Mouse (Mus musculus) CH12.LX (cell line): Measurements from ENCODE around the gene Sart3. TPM values are rescaled to one million over a fixed set of nuclear protein-coding genes. Genes with fewer than 3 reads are reported as not detected.

Experiments used
- DNase-seq: peaks from one replicate; pipeline ENCODE4 v3.0.0-alpha.2; 2013; ENCODE audit errors: extremely low read depth
- H3K27ac ChIP-seq: 2 replicates; pipeline ENCODE4 v1.5.1; 2012; ENCODE audit warnings: low read depth, mild to moderate bottlenecking, control low read depth, moderate library complexity; ENCODE audit not compliant: insufficient read depth
- H3K27me3 ChIP-seq: replicated peaks from 2 replicates; pipeline ENCODE3; 2012; ENCODE audit warnings: inconsistent platforms
- H3K36me3 ChIP-seq, 2 experiments: replicated peaks in 1 of 2; 2 replicates each; pipeline versions ENCODE3 to v1.6.1; 2012; ENCODE audit warnings: inconsistent platforms in 1 of 2, low read length in 1 of 2, mild to moderate bottlenecking in 1 of 2, mixed read lengths in 1 of 2, moderate library complexity in 1 of 2; ENCODE audit not compliant: control insufficient read depth in 1 of 2, insufficient read depth in 1 of 2
- H3K4me1 ChIP-seq, 2 experiments: 2 replicates each; pipeline ENCODE4 v1.6.1; 2012; ENCODE audit warnings: inconsistent platforms in 1 of 2, moderate library complexity in 1 of 2; ENCODE audit not compliant: insufficient read depth in 2 of 2, control insufficient read depth in 1 of 2
- H3K4me2 ChIP-seq: 2 replicates; pipeline ENCODE4 v1.6.1; 2012; ENCODE audit warnings: low read depth, mild to moderate bottlenecking, control low read depth; ENCODE audit not compliant: poor library complexity, insufficient read depth, severe bottlenecking
- H3K4me3 ChIP-seq, 3 experiments: fragments of 150-350 bp in 1 of 3; sonication (generic) in 1 of 3; replicated peaks in 1 of 3; 2 replicates each; pipeline versions ENCODE3 to v1.5.1; 2011 to 2012; ENCODE audit warnings: low read depth in 2 of 3, low read length in 2 of 3, mild to moderate bottlenecking in 2 of 3, moderate library complexity in 2 of 3, control low read depth in 1 of 3, improper control_type of control experiment in 1 of 3, inconsistent platforms in 1 of 3, mixed read lengths in 1 of 3; ENCODE audit not compliant: poor library complexity in 1 of 3
- H3K79me2 ChIP-seq: replicated peaks from 2 replicates; pipeline ENCODE4 v1.6.1; 2012; ENCODE audit warnings: mild to moderate bottlenecking, moderate library complexity; ENCODE audit not compliant: control insufficient read depth, poor library complexity, insufficient read depth, severe bottlenecking; ENCODE audit errors: extremely low read depth
- H3K9ac ChIP-seq: 2 replicates; pipeline ENCODE4 v1.6.1; 2012; ENCODE audit warnings: low read depth, mild to moderate bottlenecking, control low read depth, moderate library complexity; ENCODE audit not compliant: insufficient read depth
- H3K9me3 ChIP-seq: replicated peaks from 2 replicates; pipeline ENCODE3; 2012; ENCODE audit warnings: low read length, inconsistent platforms, mixed read lengths
- BHLHE40 ChIP-seq: IDR thresholded peaks from 2 replicates; pipeline ENCODE4 v1.6.1; 2011; ENCODE audit warnings: mild to moderate bottlenecking, low read depth, low read length, improper control_type of control experiment
- CHD1 ChIP-seq: IDR thresholded peaks from 2 replicates; pipeline ENCODE4 v1.6.1; 2012; ENCODE audit warnings: low read depth, low read length, improper control_type of control experiment, inconsistent platforms
- CHD2 ChIP-seq: IDR thresholded peaks from 2 replicates; pipeline ENCODE4 v1.6.1; 2011; ENCODE audit warnings: low read length, improper control_type of control experiment
- CTCF ChIP-seq, 2 experiments: IDR thresholded peaks in 1 of 2; conservative IDR thresholded peaks in 1 of 2; 2 replicates each; pipeline ENCODE4 v1.5.1; 2011 to 2012; ENCODE audit warnings: low read depth in 2 of 2, low read length in 2 of 2, improper control_type of control experiment in 1 of 2, inconsistent platforms in 1 of 2, mild to moderate bottlenecking in 1 of 2, moderate library complexity in 1 of 2
- HCFC1 ChIP-seq: IDR thresholded peaks from 2 replicates; pipeline ENCODE4 v1.6.1; 2012; ENCODE audit warnings: low read depth, mild to moderate bottlenecking, inconsistent platforms, low read length, improper control_type of control experiment
- JUND ChIP-seq: conservative IDR thresholded peaks from 2 replicates; pipeline ENCODE4 v1.6.1; 2011; ENCODE audit warnings: low read depth, low read length, improper control_type of control experiment
- KAT2A ChIP-seq: IDR thresholded peaks from 2 replicates; pipeline ENCODE4 v1.6.1; 2012; ENCODE audit warnings: low read length, improper control_type of control experiment, inconsistent platforms; ENCODE audit not compliant: insufficient replicate concordance
- MAFK ChIP-seq: IDR thresholded peaks from 2 replicates; pipeline ENCODE4 v1.6.1; 2011; ENCODE audit warnings: low read length, improper control_type of control experiment; ENCODE audit not compliant: insufficient replicate concordance
- MAZ ChIP-seq: IDR thresholded peaks from 2 replicates; pipeline ENCODE4 v1.6.1; 2012; ENCODE audit warnings: low read depth, mild to moderate bottlenecking, inconsistent platforms, low read length, improper control_type of control experiment, moderate library complexity
- MEF2A ChIP-seq: IDR thresholded peaks from 2 replicates; pipeline ENCODE4 v1.6.1; 2014; ENCODE audit warnings: low read depth, mild to moderate bottlenecking, inconsistent platforms, low read length, improper control_type of control experiment, borderline replicate concordance
- MXI1 ChIP-seq: IDR thresholded peaks from 2 replicates; pipeline ENCODE4 v1.6.1; 2011; ENCODE audit warnings: mild to moderate bottlenecking, low read depth, low read length, improper control_type of control experiment
- MYC ChIP-seq: IDR thresholded peaks from 2 replicates; pipeline ENCODE4 v1.6.1; 2011; ENCODE audit warnings: low read depth, mild to moderate bottlenecking, improper control_type of control experiment, low read length
- NRF1 ChIP-seq: IDR thresholded peaks from 2 replicates; pipeline ENCODE4 v1.6.1; 2014; ENCODE audit warnings: low read depth, mild to moderate bottlenecking, inconsistent platforms, low read length, improper control_type of control experiment, moderate library complexity
- PAX5 ChIP-seq: IDR thresholded peaks from 2 replicates; pipeline ENCODE4 v1.6.1; 2012; ENCODE audit warnings: low read length, inconsistent platforms, mixed read lengths
- POLR2A ChIP-seq: IDR thresholded peaks from 2 replicates; pipeline ENCODE4 v1.6.1; 2011; ENCODE audit warnings: low read depth, mild to moderate bottlenecking, improper control_type of control experiment, low read length
- POLR2AphosphoS2 ChIP-seq: IDR thresholded peaks from 2 replicates; pipeline ENCODE4 v1.6.1; 2011; ENCODE audit warnings: low read depth, low read length, improper control_type of control experiment
- RAD21 ChIP-seq: IDR thresholded peaks from 2 replicates; pipeline ENCODE4 v1.6.1; 2011; ENCODE audit warnings: low read depth, mild to moderate bottlenecking, low read length, improper control_type of control experiment, moderate library complexity
- RCOR1 ChIP-seq: conservative IDR thresholded peaks from 2 replicates; pipeline ENCODE4 v1.6.1; 2012; ENCODE audit warnings: low read depth, mild to moderate bottlenecking, inconsistent platforms, low read length, improper control_type of control experiment
- SMC3 ChIP-seq: IDR thresholded peaks from 2 replicates; pipeline ENCODE4 v1.6.1; 2011; ENCODE audit warnings: low read depth, low read length, improper control_type of control experiment
- TBP ChIP-seq: conservative IDR thresholded peaks from 2 replicates; pipeline ENCODE4 v1.6.1; 2011; ENCODE audit warnings: low read depth, low read length, improper control_type of control experiment
- TCF12 ChIP-seq: IDR thresholded peaks from 2 replicates; pipeline ENCODE4 v1.6.1; 2014; ENCODE audit warnings: low read depth, mild to moderate bottlenecking, inconsistent platforms, low read length, improper control_type of control experiment
- UBTF ChIP-seq: IDR thresholded peaks from 2 replicates; pipeline ENCODE4 v1.6.1; 2012; ENCODE audit warnings: low read depth, mild to moderate bottlenecking, inconsistent platforms, low read length, improper control_type of control experiment, moderate library complexity
- USF1 ChIP-seq: IDR thresholded peaks from 2 replicates; pipeline ENCODE4 v1.6.1; 2014; ENCODE audit warnings: low read depth, mild to moderate bottlenecking, inconsistent platforms, low read length, improper control_type of control experiment
- USF2 ChIP-seq: conservative IDR thresholded peaks from 2 replicates; pipeline ENCODE4 v1.6.1; 2011; ENCODE audit warnings: low read depth, low read length, improper control_type of control experiment
- ZC3H11A ChIP-seq: IDR thresholded peaks from 2 replicates; pipeline ENCODE4 v1.6.1; 2012; ENCODE audit warnings: low read depth, mild to moderate bottlenecking, inconsistent platforms, low read length, improper control_type of control experiment
- ZNF384 ChIP-seq: IDR thresholded peaks from 2 replicates; pipeline ENCODE4 v1.6.1; 2012; ENCODE audit warnings: low read depth, low read length, improper control_type of control experiment, inconsistent platforms
- dilution Hi-C: fragments of 300-500 bp; cut with MboI; formaldehyde crosslinking; loops from 2 replicates; pipeline ENCODE4 v1.14.3; 2020; ENCODE audit warnings: low sequenced_read_pairs; ENCODE audit not compliant: extremely low pct_unique_long_range_greater_than_20kb, extremely low pct_ligation_motif_present
- in situ Hi-C: fragments of 300-500 bp; cut with MboI; formaldehyde crosslinking; loops from 3 replicates; pipeline ENCODE4 v1.14.3; 2019; ENCODE audit warnings: low sequenced_read_pairs, low pct_ligation_motif_present, low pct_unique_long_range_greater_than_20kb, mixed read lengths
- polyA plus RNA-seq: library from polyadenylated mRNA; unstranded; fragments of >175 nt; gene quantifications from 2 replicates; pipeline ENCODE4 v1.2.1, GENCODE M21; 2012; ENCODE audit warnings: low read depth; ENCODE audit not compliant: insufficient read length
- total RNA-seq, 2 experiments: library from RNA; depleted of rRNA; stranded (reverse); fragments of 300-350 nt in 1 of 2; fragments of >200 nt in 1 of 2; gene quantifications; 2 replicates each; pipeline ENCODE4 v1.2.3; 2012 to 2014

The Sart3 gene
- total and polyA plus RNA-seq, 3 experiments, result 28.8 to 104 (median 67.0) TPM

GRCm38 (mm10) chr5:113726618-113727017 lies 45.7 kb downstream of the Sart3 start:
- in situ Hi-C loops (loop anchor here (5.0 kb wide), 1 partner anchor 254 kb away; no protein-coding TSS in a partner anchor), dilution Hi-C loops (no loop called here)
- Histone ChIP-seq H3K9me3 (peaks cover 10% of the 10 kb centered on the region), H3K27ac (no peak overlapping the region), H3K36me3 (no peaks in the 10 kb centered on the region), H3K79me2 (no peaks in the 10 kb centered on the region), H3K4me2 (no peak overlapping the region)
- DNase-seq, result no peak
- TF ChIP-seq USF1 (peak; percentile 30), TBP (no peak)
- TF ChIP-seq, all 38 proteins: peak for 1
- Histone ChIP-seq H3K4me1 (peaks cover 3 to 7% of the 10 kb centered on the region in 2 experiments; a peak in 3 of 4 replicates), H3K9ac (no peak overlapping the region), H3K27me3 (peaks cover 63% of the 10 kb centered on the region), H3K4me3 (no peak overlapping the region)

- DNase-seq, result no peak
- Histone ChIP-seq H3K4me3 (no peak overlapping the region), H3K9me3 (peaks cover 10% of the 10 kb centered on the region), H3K27ac (no peak overlapping the region), H3K4me2 (no peak overlapping the region), H3K9ac (no peak overlapping the region), H3K36me3 (no peaks in the 10 kb centered on the region), H3K4me1 (peaks cover 3 to 7% of the 10 kb centered on the region in 2 experiments; a peak in 3 of 4 replicates), H3K27me3 (peaks cover 55% of the 10 kb centered on the region), H3K79me2 (no peaks in the 10 kb centered on the region)
- TF ChIP-seq UBTF, result no peak
- no peak for TF ChIP-seq ZNF384
- TF ChIP-seq RAD21, result no peak
- TF ChIP-seq USF2, result no peak
- TF ChIP-seq JUND, result no peak
- no peak for TF ChIP-seq BHLHE40
- TF ChIP-seq TBP, result no peak
- no peak for TF ChIP-seq CHD1
- no peak for TF ChIP-seq RCOR1
- TF ChIP-seq HCFC1, result no peak
- TF ChIP-seq ZC3H11A, result no peak
- TF ChIP-seq TCF12, result no peak
- in situ Hi-C loops, result loop anchor here (5.0 kb wide), 1 partner anchor 253 kb away; no protein-coding TSS in a partner anchor
- dilution Hi-C loops, result no loop called here
Observed at GRCm38 (mm10) chr5:113725417-113725816, 46.9 kb downstream of the Sart3 start.

GRCm38 (mm10) chr5:113724446-113724845 lies 47.9 kb downstream of the Sart3 start, which contains the start of gene 1700069L16Rik:
1700069L16Rik (minus strand) TSS chr5:113724772.
- Histone ChIP-seq H3K36me3 (no peaks in the 10 kb centered on the region), H3K9ac (no peak within 1 kb of the TSS), H3K27me3 (peaks cover 53% of the 10 kb centered on the region), H3K27ac (no peak within 1 kb of the TSS), H3K9me3 (peaks cover 7% of the 10 kb centered on the region), H3K4me1 (peaks cover 3 to 7% of the 10 kb centered on the region in 2 experiments; a peak in 3 of 4 replicates), H3K79me2 (no peaks in the 10 kb centered on the region), H3K4me3 (no peak within 1 kb of the TSS), H3K4me2 (no peak within 1 kb of the TSS)
- in situ Hi-C loops, result no loop called here
- DNase-seq, result peak; percentile 84
- dilution Hi-C loops, result no loop called here
- TF ChIP-seq POLR2A (no peak), RAD21 (peak; percentile 94), MYC (no peak), MAZ (no peak), SMC3 (peak; percentile 94), CHD2 (no peak), POLR2AphosphoS2 (no peak), ZC3H11A (peak; percentile 58), MXI1 (no peak), USF1 (no peak), KAT2A (no peak), RCOR1 (no peak), MAFK (no peak), NRF1 (no peak), BHLHE40 (no peak), CTCF (conservative IDR thresholded peaks at IDR 0.05 in 1 of 2, IDR thresholded peaks at IDR 0.05 in 1 of 2; ENCODE audit: low read depth in 2 of 2, low read length in 2 of 2) (peak; percentile 55 to 91; a peak in 3 of 4 replicates), JUND (no peak), MEF2A (no peak), PAX5 (no peak), HCFC1 (no peak)
